Mouse (Mus musculus) layer of hippocampus, adult 8-10 months (tissue): ENCODE measurements around the gene Rora. TPM values are rescaled to one million over a fixed set of nuclear protein-coding genes. Genes with fewer than 3 reads are reported as not detected.
A peak's percentile ranks its signal among the peaks of the same experiment; 100 is the strongest.

Experiments
- DNase-seq, 2 experiments: peaks; one replicate each; pipeline ENCODE4 v3.0.0; 2022; ENCODE audit warnings: low spot score in 2 of 2
- total RNA-seq, 4 experiments: library from RNA; stranded (reverse); gene quantifications; 2 replicates each; pipeline ENCODE4 v1.2.4; 2022

Rora gene
- total RNA-seq, 4 experiments from 2014 or later: 35.1 to 41.5 (median 36.6) TPM

GRCm38 (mm10) chr9:69132995-69133394, 479.4 kb downstream of the Rora start:
- DNase-seq: no peak

DNA sequence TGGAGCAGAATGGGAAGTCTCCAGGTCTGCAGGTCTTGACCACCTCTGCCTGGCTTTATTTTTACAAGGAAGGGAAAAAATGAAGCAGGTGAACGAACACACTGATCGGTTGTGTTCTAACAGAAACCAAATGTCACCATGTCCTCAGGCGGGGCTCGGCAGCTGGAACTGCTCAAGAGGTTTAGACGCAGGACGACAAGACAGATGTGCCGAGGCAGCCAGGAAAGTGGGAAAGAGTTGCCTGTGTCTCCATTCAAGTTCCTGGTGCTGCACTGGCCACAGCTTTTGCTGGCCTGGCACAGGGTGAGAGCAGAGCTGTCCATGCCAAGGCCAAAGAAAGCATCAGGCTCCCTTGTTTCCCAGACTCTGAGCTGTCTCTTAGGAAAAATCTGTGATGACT, 480.1 kb downstream of the Rora start:
- peak in 1 of 2 experiments; percentile 17 for DNase-seq

DNA sequence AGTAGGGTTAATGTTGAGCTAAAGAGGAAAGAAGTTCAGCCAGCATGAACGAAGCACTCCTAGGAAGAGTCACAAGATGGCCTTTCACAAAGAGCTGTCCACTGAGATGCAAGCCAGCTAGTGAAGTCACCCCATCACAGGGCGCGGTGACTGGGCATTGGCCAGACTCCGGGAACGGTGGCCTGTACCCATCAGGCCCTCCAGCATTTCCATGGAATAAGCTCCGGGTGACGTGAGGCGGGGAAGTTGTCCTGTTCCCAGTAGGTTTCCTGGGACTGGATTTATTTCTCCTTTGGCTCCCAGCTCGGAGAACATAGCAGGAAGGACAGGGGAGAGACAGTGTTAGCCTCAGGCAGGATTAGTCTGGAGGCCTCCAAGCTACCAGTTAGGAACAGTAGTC, 481.0 kb downstream of the Rora start:
- DNase-seq: peak; percentile 4 to 12

GRCm38 (mm10) chr9:69136821-69137220, 483.2 kb downstream of the Rora start:
- no peak for DNase-seq

GRCm38 (mm10) chr9:69137398-69137797, 483.8 kb downstream of the Rora start:
- DNase-seq: no peak

GRCm38 (mm10) chr9:69140144-69140543, 486.6 kb downstream of the Rora start:
- no peak for DNase-seq

DNA sequence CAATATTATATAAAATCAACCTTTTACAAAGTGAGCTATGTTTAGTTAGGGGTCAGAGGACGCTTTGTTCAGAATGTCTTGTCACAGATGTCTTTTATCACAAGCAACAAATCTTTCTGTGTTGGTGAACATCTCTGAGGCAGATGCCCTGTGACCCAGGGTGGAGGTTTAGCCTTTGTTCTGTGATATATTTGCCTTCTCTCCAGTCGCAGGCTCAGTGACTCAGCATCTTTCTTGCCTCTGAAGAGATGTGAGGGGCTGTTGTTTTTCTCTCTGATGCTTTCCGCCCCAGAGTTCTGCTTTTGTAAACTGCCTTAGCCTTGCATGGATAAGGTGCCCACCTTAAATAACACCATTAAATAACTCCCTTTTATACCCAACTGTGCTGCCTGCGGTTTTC, 488.3 kb downstream of the Rora start:
- DNase-seq: no peak

- no peak for DNase-seq
Observed at GRCm38 (mm10) chr9:69146937-69147336, 493.4 kb downstream of the Rora start.

DNA sequence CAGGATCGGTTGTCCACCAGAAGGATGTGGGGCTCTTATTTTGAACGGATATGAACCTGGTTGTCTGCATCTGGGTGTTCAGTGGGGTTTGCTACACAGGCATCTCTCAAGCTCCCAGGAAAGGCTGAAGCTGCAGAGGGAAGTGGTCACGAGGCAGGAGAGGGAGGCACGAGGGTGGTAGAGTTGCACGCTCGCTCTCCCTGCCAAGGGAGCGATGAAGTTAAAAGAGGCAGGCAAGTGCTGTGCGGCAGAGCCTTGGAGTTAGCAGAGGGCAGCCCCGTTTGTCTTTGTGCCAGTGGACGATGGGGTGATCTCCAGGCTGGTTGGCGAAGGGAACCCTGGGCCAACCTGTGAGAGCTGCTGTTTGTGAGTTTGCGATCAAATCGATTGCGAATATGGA, 496.6 kb downstream of the Rora start:
- no peak for DNase-seq

- DNase-seq: no peak
Observed at GRCm38 (mm10) chr9:69154684-69155083, 501.1 kb downstream of the Rora start.

DNA sequence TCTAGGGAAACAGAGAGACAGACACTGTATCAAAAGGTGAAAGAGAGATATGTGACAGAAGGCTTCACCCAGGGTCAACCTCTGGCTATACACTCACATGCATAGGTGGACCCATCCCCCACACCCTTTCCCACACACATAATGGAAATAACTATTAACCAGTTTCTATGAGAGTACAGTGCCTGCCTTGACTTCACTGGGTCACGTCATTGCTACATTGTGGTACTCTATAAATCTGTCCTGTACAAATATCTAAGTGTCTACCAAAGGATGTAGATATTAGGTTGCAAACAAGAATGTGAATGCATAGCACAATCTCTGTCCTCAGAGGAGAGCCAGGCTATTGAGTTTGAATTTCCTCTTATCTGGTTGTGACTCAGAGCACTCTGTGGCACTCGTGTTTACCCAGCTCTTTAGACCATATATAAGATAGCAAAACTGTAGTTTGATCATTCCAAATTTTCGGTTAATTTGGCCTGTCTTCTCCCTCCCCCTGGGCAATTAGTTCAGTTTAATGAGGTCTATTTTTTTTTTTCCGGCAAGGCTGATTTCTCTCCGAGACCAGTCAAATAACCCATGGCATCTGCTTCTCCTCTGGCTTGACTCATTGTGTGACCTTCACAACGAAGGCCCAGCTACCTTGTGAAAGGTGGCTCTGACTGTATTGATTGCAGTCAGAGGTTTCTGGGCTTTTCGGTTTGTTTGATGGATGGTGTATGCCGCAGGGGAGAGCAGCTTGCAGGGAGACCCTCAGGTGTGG, 502.4 kb downstream of the Rora start:
- DNase-seq: no peak

DNA sequence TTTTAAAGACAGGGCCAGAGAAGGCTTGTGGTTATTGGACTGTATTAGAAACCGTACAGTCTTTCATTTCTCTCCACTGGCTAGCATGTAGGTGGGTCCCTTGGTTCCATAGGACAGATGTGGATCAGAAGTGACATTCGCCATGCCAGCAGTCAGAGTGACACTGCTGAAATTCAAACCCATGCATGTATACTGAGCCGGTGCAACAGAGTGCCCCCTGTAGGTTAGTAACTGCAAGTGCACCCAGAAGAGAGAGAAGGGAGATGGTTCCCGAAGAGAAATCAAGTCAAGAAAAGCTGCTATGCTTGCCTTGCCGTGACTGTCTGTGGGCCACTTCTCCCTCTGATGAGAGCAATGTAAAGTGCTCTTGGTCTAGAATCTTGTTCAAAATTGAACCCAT, 507.2 kb downstream of the Rora start:
- DNase-seq: no peak

DNA sequence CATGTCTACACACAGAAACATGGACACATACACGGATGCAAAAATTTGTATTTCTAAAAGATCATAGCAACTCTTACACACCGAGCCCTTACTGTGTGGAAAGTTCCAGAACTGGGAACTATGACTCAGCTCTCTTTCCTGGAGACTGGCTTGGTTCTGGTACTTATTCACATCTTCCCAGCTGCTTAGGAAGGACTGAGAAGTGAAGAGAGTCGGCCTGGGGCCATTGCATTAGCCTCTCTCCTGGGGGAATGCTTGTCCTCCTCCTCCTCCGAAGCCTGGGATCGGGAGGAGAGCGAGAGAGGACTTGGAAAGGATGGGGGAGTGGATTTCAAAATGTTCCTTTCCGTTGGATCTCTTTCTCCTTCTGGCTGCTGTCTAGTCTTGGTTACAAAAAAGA, 511.1 kb downstream of the Rora start:
- DNase-seq: no peak

DNA sequence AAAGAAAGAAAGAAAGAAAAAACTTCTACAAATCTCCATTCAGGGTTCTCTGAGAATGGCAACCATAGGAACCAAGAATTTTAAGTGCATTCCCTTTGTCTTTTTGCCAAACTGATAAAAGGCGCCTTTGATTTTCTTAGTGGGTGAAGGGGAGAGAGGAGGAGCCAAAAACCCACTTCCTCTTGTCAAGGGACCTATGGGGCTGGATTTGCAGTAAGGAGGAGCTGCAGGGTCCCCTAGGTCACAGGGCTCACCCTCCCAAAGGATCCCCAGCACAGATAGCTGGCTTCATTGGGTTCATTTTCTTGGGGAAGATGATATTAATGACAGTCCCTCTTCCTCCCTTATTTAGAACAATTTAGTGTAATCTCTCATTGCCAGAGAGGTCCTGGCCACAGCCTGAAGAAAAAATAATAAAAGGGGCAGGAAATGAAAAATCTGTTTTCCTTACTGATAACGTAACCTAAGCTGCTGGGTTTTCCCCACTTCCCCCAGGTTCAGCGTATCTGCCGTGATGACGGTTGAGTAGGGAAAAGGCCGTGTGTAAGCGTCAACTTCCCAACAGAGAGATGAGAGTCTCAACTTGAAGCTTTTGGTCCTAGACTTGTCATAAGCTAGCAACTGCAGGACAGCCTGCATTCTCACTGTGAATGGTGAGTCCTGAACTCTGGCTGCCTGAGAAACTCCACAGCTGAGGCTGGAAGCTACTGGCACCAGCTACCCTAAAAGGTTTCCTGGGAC, 511.7 kb downstream of the Rora start:
- DNase-seq: no peak

GRCm38 (mm10) chr9:69174061-69174460, 520.5 kb downstream of the Rora start:
- no peak for DNase-seq

GRCm38 (mm10) chr9:69174527-69175116, 521.0 kb downstream of the Rora start:
- DNase-seq: no peak

DNA sequence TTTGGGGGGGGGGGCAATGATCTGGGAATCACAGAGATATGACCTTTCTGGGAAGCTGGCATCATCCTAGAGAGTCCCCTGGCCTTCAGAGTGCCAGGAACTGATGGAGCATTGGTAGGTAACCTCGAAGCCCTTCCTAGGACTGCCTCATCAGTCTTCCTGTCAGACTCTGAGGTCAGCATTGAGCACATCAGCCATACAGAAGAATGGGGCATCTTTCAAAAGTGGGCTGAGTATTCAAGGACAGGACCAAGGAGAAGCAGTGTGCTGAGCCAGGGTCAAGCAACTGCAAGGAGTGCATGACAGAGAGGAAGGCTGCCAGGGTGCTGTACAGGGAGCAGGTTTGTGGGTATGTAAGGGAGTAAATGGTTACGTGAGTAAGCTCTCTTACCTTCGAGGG, 523.4 kb downstream of the Rora start:
- DNase-seq: no peak

DNA sequence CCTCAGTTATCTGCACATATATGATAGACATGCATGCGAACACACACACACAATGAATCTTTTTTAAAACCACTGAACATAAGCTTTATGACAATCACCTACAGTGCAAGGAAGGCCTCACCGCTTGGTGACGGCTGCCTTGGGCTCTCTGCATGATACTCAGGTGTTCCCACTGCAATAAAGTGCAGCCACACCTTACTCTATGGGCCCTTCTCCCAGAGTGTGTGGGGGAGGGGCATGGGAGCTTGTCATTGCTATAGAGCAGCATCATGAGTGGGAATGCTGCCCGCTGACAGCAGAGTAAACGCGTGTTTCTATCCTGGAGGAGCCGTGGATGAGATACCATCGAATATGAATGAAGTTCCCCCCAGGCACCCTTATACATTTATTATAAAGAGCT, 525.6 kb downstream of the Rora start:
- no peak for DNase-seq

- no peak for DNase-seq
Observed at GRCm38 (mm10) chr9:69180961-69181360, 527.4 kb downstream of the Rora start.

GRCm38 (mm10) chr9:69181411-69181810, 527.8 kb downstream of the Rora start:
- no peak for DNase-seq

DNA sequence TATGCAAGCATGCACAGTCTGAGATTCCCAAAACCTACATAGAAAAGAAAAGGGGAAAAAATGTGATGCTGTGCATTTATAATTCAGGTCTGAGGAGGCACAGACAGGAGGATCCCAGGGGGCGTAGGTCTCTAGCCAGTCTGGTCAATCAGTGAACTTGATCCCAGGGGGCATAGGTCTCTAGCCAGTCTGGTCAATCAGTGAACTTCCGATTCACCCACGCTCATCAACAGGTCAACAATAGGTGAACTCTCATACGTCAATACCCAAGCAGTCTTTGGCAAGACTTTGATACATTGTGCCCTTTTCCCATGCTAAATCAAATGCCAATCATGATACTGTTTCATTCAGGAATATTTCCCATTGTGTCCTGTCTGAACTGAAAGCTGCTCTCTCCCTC, 530.3 kb downstream of the Rora start:
- DNase-seq: no peak

GRCm38 (mm10) chr9:69190726-69191125, 537.1 kb downstream of the Rora start:
- no peak for DNase-seq

GRCm38 (mm10) chr9:69192446-69192845, 538.9 kb downstream of the Rora start:
- DNase-seq: no peak
